Mouse (Mus musculus): ENCODE measurements at regions not wholly inside any gene's neighbourhood (a gene's known extent, or its start where the extent isn't known, plus 50 kb on each side); places are given as distances from the start of the nearest gene placed in this dataset.

DNA sequence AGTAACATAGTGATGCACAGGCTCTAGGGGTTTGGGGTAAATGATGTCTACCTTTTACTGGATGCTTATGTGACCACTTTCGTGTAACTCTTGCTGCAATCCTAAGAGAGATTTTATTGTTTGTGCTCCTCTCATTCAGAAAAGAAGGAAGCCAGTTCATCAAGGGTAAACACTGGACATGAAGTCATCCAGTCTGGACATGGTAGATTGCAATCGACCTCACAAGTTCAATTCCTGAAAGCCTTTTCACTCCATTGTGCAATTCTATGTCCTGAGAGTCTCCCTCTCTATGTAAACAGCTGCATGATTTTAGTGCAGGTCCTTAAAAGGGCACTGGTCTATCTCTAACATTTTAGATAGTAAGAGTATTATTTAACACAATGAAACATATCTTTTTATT is 73.5 kb upstream of the Gm16223 start:
- in situ Hi-C loops (cut with MboI; ENCODE audit: unreplicated experiment in 2 of 2), result no loop called here

DNA sequence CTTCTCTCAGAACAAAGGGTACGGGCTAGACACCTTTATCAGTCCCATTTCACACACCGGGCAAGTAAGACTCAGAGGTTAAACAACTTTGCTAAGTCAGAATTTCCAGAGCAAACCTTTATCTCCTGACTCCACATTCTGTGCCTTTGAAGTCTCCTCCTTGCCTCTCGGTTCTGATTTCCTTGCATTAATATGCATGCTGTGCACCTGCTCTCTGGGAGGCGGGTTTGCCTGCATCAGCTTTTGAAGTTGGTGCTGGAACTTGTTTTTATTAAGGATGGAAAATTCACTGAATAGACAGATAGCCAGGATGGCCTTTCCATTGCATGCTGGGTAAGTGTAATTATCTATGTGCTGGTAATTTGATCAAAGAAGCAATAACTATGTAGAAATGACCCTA is 84.2 kb upstream of the Gm16223 start:
- in situ Hi-C loops (cut with MboI; ENCODE audit: unreplicated experiment in 2 of 2), result no loop called here

- in situ Hi-C loops (cut with MboI; ENCODE audit: unreplicated experiment in 2 of 2), result loop anchor here in 1 of 2 experiments (10.0 kb wide), 1 partner anchor 1389 kb away; no protein-coding TSS in a partner anchor
These were observed 92.2 kb upstream of the Gm16223 start for GRCm38 (mm10) chr5:41975535-41975934.

DNA sequence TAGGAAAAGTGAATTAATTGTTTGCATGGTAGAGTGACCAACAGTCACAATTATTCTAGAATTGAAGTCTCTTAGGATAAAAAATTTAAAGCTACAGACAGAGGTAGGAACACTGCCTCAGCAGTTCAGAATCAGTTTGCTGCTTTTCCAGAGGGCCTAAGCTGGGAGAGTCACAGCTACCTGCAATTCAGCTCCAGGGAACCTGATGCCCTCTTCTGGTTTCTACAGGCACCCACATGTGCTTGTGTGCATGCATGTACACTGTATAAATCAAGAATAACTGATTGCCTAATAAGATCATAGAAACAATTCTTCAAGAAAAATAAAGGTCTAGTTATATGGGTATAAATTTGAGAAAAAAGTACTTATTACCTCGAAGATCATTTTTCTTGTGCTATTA is 96.6 kb upstream of the Gm16223 start:
- in situ Hi-C loops (cut with MboI; ENCODE audit: unreplicated experiment in 2 of 2), result loop anchor here in 1 of 2 experiments (10.0 kb wide), 1 partner anchor 1394 kb away; no protein-coding TSS in a partner anchor

DNA sequence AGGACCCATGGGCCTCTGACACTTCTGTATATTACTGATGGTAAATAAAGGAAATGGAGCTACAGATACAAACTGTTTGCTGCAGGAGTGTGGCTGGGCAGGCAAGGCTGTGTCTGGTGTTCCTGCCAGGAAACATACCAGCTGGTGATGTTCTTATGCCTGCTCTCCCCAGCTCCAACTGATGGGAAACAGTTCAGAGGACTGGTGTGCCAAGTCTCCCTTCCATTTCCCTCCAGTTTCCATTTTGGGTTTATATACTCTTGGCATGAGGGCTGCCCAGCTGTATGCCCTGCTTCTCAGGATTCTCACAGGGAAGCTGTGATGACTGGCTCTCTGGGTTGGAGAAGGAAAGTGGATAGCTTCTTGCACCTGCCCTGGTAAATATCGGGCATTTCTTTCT is 100.8 kb upstream of the Gm16223 start:
- in situ Hi-C loops (cut with MboI; ENCODE audit: unreplicated experiment in 2 of 2), result no loop called here

- in situ Hi-C loops (cut with MboI; ENCODE audit: unreplicated experiment in 2 of 2), result no loop called here
These were observed 103.1 kb upstream of the Bod1l start for GRCm38 (mm10) chr5:41947114-41947640.

DNA sequence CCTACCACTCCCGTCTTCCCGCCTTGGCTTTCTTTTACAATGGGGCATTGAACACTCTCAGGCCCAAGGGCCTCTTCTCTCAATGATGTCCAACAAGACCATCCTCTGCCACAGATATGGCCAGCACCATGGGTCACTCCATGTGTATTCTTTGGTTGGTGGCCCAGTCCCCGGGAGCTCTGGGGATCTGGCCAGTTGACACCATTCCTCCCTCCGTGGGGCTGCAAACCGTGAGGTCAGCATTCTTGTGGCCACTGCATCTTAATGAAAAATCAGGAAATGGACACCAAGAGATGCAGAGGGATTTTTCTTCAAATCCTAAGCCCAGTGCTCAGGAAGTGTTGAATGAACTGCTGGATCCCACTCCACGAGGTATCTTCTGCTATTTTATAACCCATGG is 99.3 kb upstream of the Bod1l start:
- in situ Hi-C loops (cut with MboI; ENCODE audit: unreplicated experiment in 2 of 2), result no loop called here

GRCm38 (mm10) chr5:41942131-41942530 is 98.0 kb upstream of the Bod1l start:
- in situ Hi-C loops (cut with MboI; ENCODE audit: unreplicated experiment in 2 of 2), result no loop called here

- in situ Hi-C loops (cut with MboI; ENCODE audit: unreplicated experiment in 2 of 2), result no loop called here
These were observed 97.1 kb upstream of the Bod1l start for GRCm38 (mm10) chr5:41941216-41941615.

DNA sequence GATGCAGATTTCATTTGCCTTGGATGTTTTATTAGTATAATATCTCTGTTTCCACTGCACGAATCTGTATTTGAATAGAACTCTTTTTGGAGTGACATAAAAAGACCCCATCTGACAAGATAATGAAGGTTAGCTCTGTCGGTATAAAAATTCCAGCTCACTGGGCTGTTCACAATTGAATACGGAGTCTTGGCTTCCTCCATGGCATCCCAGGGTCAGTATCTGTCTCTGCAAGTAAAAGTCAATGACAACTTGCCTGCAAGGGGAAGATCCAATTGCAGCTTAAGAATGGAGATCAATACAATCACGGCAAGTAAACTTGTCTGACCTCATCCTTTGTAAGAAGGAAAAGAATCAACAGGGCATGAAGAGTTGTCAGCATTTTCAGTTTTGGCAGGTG is 95.6 kb upstream of the Bod1l start:
- in situ Hi-C loops (cut with MboI; ENCODE audit: unreplicated experiment in 2 of 2), result no loop called here

DNA sequence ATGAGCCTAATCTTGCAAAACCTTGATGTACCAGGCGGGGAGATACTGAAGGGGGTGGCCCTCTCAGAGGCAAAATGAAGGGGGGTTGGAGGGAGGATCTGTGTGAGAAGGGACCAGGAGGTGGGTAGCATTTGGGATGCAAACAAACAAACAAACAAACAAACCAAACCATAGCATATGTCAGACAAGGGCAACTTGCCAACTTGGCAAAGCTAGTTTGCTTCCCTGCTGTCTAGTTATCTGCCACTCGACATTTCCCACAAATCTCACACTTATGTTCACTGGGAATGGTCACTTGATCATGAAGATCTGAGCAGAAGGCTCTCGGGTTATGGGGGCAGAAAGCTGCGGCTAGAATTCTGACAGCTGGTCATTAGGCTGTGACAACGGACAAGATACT is 65.9 kb upstream of the Bod1l start:
- in situ Hi-C loops (cut with MboI; ENCODE audit: unreplicated experiment in 2 of 2), result no loop called here

GRCm38 (mm10) chr5:41907749-41908148 is 63.6 kb upstream of the Bod1l start:
- in situ Hi-C loops (cut with MboI; ENCODE audit: unreplicated experiment in 2 of 2), result no loop called here

- in situ Hi-C loops (cut with MboI; ENCODE audit: unreplicated experiment in 2 of 2), result no loop called here
These were observed 60.4 kb upstream of the Bod1l start for GRCm38 (mm10) chr5:41904512-41904911.

GRCm38 (mm10) chr5:41899237-41899636 is 55.1 kb upstream of the Bod1l start:
- in situ Hi-C loops (cut with MboI; ENCODE audit: unreplicated experiment in 2 of 2), result loop anchor here in 1 of 2 experiments (25.0 kb wide), 1 partner anchor 1738 kb away; no protein-coding TSS in a partner anchor

DNA sequence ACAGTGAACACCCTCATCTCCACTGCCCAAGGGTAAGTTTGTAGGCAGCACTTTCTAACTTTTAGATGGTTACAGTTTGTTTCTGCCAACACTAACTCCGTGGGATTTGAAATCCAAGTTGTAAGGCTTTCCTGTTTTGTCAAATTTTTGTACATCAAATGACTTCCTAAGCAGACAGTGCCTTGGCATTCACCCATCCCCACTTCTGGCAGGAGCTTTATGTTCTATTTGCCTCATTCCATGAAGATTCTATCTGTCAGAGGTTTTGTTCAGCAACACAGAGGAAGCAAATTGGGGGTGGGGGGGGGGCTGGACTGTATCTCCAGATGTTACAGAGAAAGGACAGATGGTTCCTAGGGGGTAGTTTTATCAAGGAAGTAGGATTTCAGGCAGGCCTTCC is 54.6 kb upstream of the Bod1l start:
- in situ Hi-C loops (cut with MboI; ENCODE audit: unreplicated experiment in 2 of 2), result loop anchor here in 1 of 2 experiments (25.0 kb wide), 1 partner anchor 1739 kb away; no protein-coding TSS in a partner anchor

Data from v-Abl transformed pro-B cells (cell line).